In the genomic region with DNA sequence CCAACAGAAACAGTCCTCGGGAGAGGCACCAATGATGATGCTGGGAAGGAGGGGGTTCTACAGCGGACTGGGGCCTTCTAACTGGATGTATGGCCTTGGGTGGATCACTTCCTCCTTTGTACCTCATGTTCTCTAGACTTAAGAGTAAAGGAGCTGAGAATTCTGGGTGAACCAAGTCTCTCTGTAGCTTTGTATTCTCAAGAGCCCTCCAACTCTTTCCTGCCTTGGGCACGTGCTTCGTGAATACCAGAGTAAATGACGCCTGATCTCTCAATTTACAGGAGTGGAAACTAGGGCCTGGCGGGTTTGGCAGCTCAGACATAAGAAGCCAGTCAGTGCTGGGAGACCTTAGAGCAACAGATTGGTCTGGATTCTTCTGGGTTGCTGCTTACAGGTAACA, we compare ENCODE assay signal across 8 mouse cellular contexts. TPM values are rescaled to one million over a fixed set of nuclear protein-coding genes. Genes with fewer than 3 reads are reported as not detected.
A peak's percentile ranks its signal among the peaks of the same experiment; 100 is the strongest.
DNase-seq lines count a peak whose midpoint lies in the region; ATAC-seq and TF ChIP-seq lines count a peak whose summit lies in the region.

No protein-coding gene starts in this region.

- H3K9me3 ChIP-seq in ES-Bruce4 (replicated peaks; ENCODE audit: control insufficient read depth, insufficient read depth, low read length, poor library complexity, severe bottlenecking) = no peaks in the 10 kb centered on the region
- H3K9me3 ChIP-seq in embryonic facial prominence, embryonic 13.5 days = no peaks in the 10 kb centered on the region
- H3K9me3 ChIP-seq in limb, embryonic 10.5 days (replicated peaks) = no peaks in the 10 kb centered on the region
- no peaks in the 10 kb centered on the region for H3K9me3 ChIP-seq in neural tube, embryonic 12.5 days

- H3K4me3 ChIP-seq in heart, adult 2 months = peak overlapping the region; percentile 92
- peak overlapping the region; percentile 78 for H3K4me3 ChIP-seq in ES-Bruce4 (ENCODE audit: low read depth, low read length)
- peak overlapping the region; percentile 82 for H3K4me3 ChIP-seq in embryonic facial prominence, embryonic 13.5 days
- H3K4me3 ChIP-seq in limb, embryonic 10.5 days = peak overlapping the region; percentile 79
- H3K4me3 ChIP-seq in neural tube, embryonic 12.5 days = peak overlapping the region; percentile 67

- DNase-seq in heart, adult 2 months = no peak
- DNase-seq in heart, postnatal 36 days = no peak
- peak; percentile 45 for DNase-seq in limb, embryonic 10.5 days (ENCODE audit: low spot score)
- DNase-seq in left cerebral cortex, postnatal 4 days = no peak

- H3K27ac ChIP-seq in heart, adult 2 months = peak overlapping the region; percentile 85; the same call in 1 of the 2 replicates
- peak overlapping the region; percentile 10; the same call in 1 of the 2 replicates for H3K27ac ChIP-seq in ES-Bruce4 (ENCODE audit: insufficient read depth, low read length)
- peak overlapping the region; percentile 90 for H3K27ac ChIP-seq in embryonic facial prominence, embryonic 13.5 days
- peak overlapping the region; percentile 89 for H3K27ac ChIP-seq in limb, embryonic 10.5 days
- H3K27ac ChIP-seq in neural tube, embryonic 12.5 days = no peak overlapping the region

- H3K27me3 ChIP-seq in heart, adult 2 months (ENCODE audit: control insufficient read depth, insufficient read depth, low read length) = no peaks in the 10 kb centered on the region
- H3K27me3 ChIP-seq in ES-Bruce4 (ENCODE audit: control insufficient read depth, insufficient read depth, low read length, poor library complexity, severe bottlenecking) = no peaks in the 10 kb centered on the region
- no peaks in the 10 kb centered on the region for H3K27me3 ChIP-seq in embryonic facial prominence, embryonic 13.5 days
- H3K27me3 ChIP-seq in limb, embryonic 10.5 days (ENCODE audit: low read depth, poor library complexity, severe bottlenecking) = no peaks in the 10 kb centered on the region
- H3K27me3 ChIP-seq in neural tube, embryonic 12.5 days (replicated peaks) = no peaks in the 10 kb centered on the region

- peaks cover 2% of the 10 kb centered on the region; the same call in 1 of the 2 replicates for H3K4me1 ChIP-seq in heart, adult 2 months (ENCODE audit: control insufficient read depth, insufficient read depth, low read length)
- H3K4me1 ChIP-seq in ES-Bruce4 (ENCODE audit: control insufficient read depth, insufficient read depth, low read length) = peaks cover 7% of the 10 kb centered on the region
- peaks cover 27% of the 10 kb centered on the region for H3K4me1 ChIP-seq in embryonic facial prominence, embryonic 13.5 days
- H3K4me1 ChIP-seq in limb, embryonic 10.5 days = peaks cover 25% of the 10 kb centered on the region
- H3K4me1 ChIP-seq in neural tube, embryonic 12.5 days = peaks cover 27% of the 10 kb centered on the region

- intact Hi-C loops in heart, adult 2 months (cut with DNase I) = no loop called here
- intact Hi-C loops in heart, postnatal 36 days (cut with DNase I) = loop anchor here (2.0 kb wide), 1 partner anchor 32 kb away; no protein-coding TSS in a partner anchor
- intact Hi-C loops in left cerebral cortex, postnatal 4 days (cut with DNase I) = no loop called here

- no peak for ATAC-seq in embryonic facial prominence, embryonic 13.5 days (ENCODE audit: insufficient number of reproducible peaks, insufficient read depth, low FRiP score, low TSS enrichment, low read depth)
- ATAC-seq in neural tube, embryonic 12.5 days (ENCODE audit: low FRiP score, low read depth) = no peak
- no peak for ATAC-seq in frontal cortex, adult (ENCODE audit: low TSS enrichment)

- H3K4me2 ChIP-seq in embryonic facial prominence, embryonic 13.5 days = peak overlapping the region; percentile 63
- H3K4me2 ChIP-seq in neural tube, embryonic 12.5 days (replicated peaks) = peak overlapping the region; percentile 81

- TF ChIP-seq EP300 in heart, adult 2 months (IDR thresholded peaks at IDR 0.05; ENCODE audit: insufficient read depth, low read depth, low read length) = no peak
- TF ChIP-seq EP300 in ES-Bruce4 (IDR thresholded peaks at IDR 0.05; ENCODE audit: insufficient read depth, low read depth, low read length) = no peak

- TF ChIP-seq CTCF in heart, adult 2 months (IDR thresholded peaks at IDR 0.05) = no peak
- no peak for TF ChIP-seq CTCF in ES-Bruce4 (IDR thresholded peaks at IDR 0.05; ENCODE audit: low read depth, low read length)

- no peaks in the 10 kb centered on the region for H3K79me2 ChIP-seq in heart, adult 2 months (replicated peaks; ENCODE audit: control insufficient read depth, insufficient read depth, low read length)

- no peak overlapping the region; the same call in 1 of the 2 replicates for H3K9ac ChIP-seq in heart, adult 2 months (ENCODE audit: low read depth, low read length)
- peak overlapping the region; percentile 86 for H3K9ac ChIP-seq in ES-Bruce4 (ENCODE audit: low read depth, poor library complexity, severe bottlenecking)
- H3K9ac ChIP-seq in embryonic facial prominence, embryonic 13.5 days = peak overlapping the region; percentile 87
- H3K9ac ChIP-seq in neural tube, embryonic 12.5 days = peak overlapping the region; percentile 76; the same call in 1 of the 2 replicates

- H3K36me3 ChIP-seq in heart, adult 2 months (ENCODE audit: control insufficient read depth, insufficient read depth, low read length) = peaks cover 2% of the 10 kb centered on the region; the same call in 1 of the 2 replicates
- peaks cover 6% of the 10 kb centered on the region for H3K36me3 ChIP-seq in ES-Bruce4 (ENCODE audit: control insufficient read depth, insufficient read depth, low read length, poor library complexity, severe bottlenecking)
- peaks cover 18% of the 10 kb centered on the region for H3K36me3 ChIP-seq in embryonic facial prominence, embryonic 13.5 days
- H3K36me3 ChIP-seq in limb, embryonic 10.5 days = peaks cover 56% of the 10 kb centered on the region
- H3K36me3 ChIP-seq in neural tube, embryonic 12.5 days = peaks cover 15% of the 10 kb centered on the region

- WGBS in heart, adult 2 months = 56% methylated on average over 6 of the region's 6 CpGs
- whole genome bisulfite sequencing in embryonic facial prominence, embryonic 13.5 days = 26% methylated on average over 6 of the region's 6 CpGs
- 34% methylated on average over 6 of the region's 6 CpGs for WGBS in limb, embryonic 10.5 days
- WGBS in neural tube, embryonic 12.5 days = 31% methylated on average over 6 of the region's 6 CpGs

- no peak for TF ChIP-seq POLR2A in heart, adult 2 months (IDR thresholded peaks at IDR 0.05; ENCODE audit: insufficient read depth, low read depth, low read length)
- no peak for TF ChIP-seq POLR2A in ES-Bruce4 (IDR thresholded peaks at IDR 0.05; ENCODE audit: insufficient read depth, low read length)

RNA-seq across cellular contexts. Expression of gene Chchd4, which starts 1.0 kb away (rescaled TPM):
- total RNA-seq in heart, adult 2 months (2021) = 10 to 100 TPM; 15.3 to 17.0 TPM
- 8.7 and 12.8 TPM in 2 replicates for polyA plus RNA-seq in heart, adult 2 months (2012; rRNA removed)
- 10 to 100 TPM; 14.6 to 15.4 TPM for total RNA-seq in heart, postnatal 36 days (2021)
- 24.6 and 27.4 TPM in 2 replicates for polyA plus RNA-seq in ES-Bruce4 (2011; ENCODE audit: insufficient read depth, insufficient read length, low read depth, missing spikeins)
- 20.2 and 21.7 TPM in 2 replicates for polyA plus RNA-seq in embryonic facial prominence, embryonic 13.5 days (2015; fragmentation: Nextera tagmentation; extraction: Ambion mirVana)
- 32.8 and 44.9 TPM in 2 replicates for polyA plus RNA-seq in limb, embryonic 10.5 days (2016; fragmentation: Nextera tagmentation; extraction: Ambion mirVana)
- 22.4 and 23.0 TPM in 2 replicates for polyA plus RNA-seq in neural tube, embryonic 12.5 days (2016; fragmentation: Nextera tagmentation; extraction: Ambion mirVana)
- 10 to 100 TPM; 18.8 to 21.5 TPM for total RNA-seq in left cerebral cortex, postnatal 4 days (2021)

RNA-seq across cellular contexts. Expression of gene Tmem43, which starts 1.2 kb away (rescaled TPM):
- 10 to 100 TPM; 23.1 to 24.4 TPM for total RNA-seq in heart, adult 2 months (2021)
- polyA plus RNA-seq in heart, adult 2 months (2012; rRNA removed) = 29.8 and 34.0 TPM in 2 replicates
- total RNA-seq in heart, postnatal 36 days (2021) = 10 to 100 TPM; 28.0 to 28.1 TPM
- polyA plus RNA-seq in ES-Bruce4 (2011; ENCODE audit: insufficient read depth, insufficient read length, low read depth, missing spikeins) = 49.2 and 55.3 TPM in 2 replicates
- 59.0 and 61.7 TPM in 2 replicates for polyA plus RNA-seq in embryonic facial prominence, embryonic 13.5 days (2015; fragmentation: Nextera tagmentation; extraction: Ambion mirVana)
- 60.3 and 60.4 TPM in 2 replicates for polyA plus RNA-seq in limb, embryonic 10.5 days (2016; fragmentation: Nextera tagmentation; extraction: Ambion mirVana)
- polyA plus RNA-seq in neural tube, embryonic 12.5 days (2016; fragmentation: Nextera tagmentation; extraction: Ambion mirVana) = 47.7 and 51.6 TPM in 2 replicates
- 10 to 100 TPM; 38.5 to 46.8 TPM for total RNA-seq in left cerebral cortex, postnatal 4 days (2021)

RNA-seq across cellular contexts. Expression of gene Xpc, which starts 43.4 kb away (rescaled TPM):
- 10 to 100 TPM in 1 of 2 experiments, 1 to 10 TPM in 1; 9.3 to 10.7 TPM for total RNA-seq in heart, adult 2 months (2021)
- polyA plus RNA-seq in heart, adult 2 months (2012; rRNA removed) = 5.6 and 7.7 TPM in 2 replicates
- 10 to 100 TPM; 10.8 to 12.8 TPM for total RNA-seq in heart, postnatal 36 days (2021)
- 15.4 and 16.5 TPM in 2 replicates for polyA plus RNA-seq in ES-Bruce4 (2011; ENCODE audit: insufficient read depth, insufficient read length, low read depth, missing spikeins)
- 20.9 and 21.0 TPM in 2 replicates for polyA plus RNA-seq in embryonic facial prominence, embryonic 13.5 days (2015; fragmentation: Nextera tagmentation; extraction: Ambion mirVana)
- 25.0 and 27.0 TPM in 2 replicates for polyA plus RNA-seq in limb, embryonic 10.5 days (2016; fragmentation: Nextera tagmentation; extraction: Ambion mirVana)
- 25.4 and 27.0 TPM in 2 replicates for polyA plus RNA-seq in neural tube, embryonic 12.5 days (2016; fragmentation: Nextera tagmentation; extraction: Ambion mirVana)
- total RNA-seq in left cerebral cortex, postnatal 4 days (2021) = 10 to 100 TPM; 13.1 to 14.1 TPM

RNA-seq across cellular contexts. Expression of gene Lsm3, which starts 43.4 kb away (rescaled TPM):
- total RNA-seq in heart, adult 2 months (2021) = 10 to 100 TPM; 55.8 to 59.7 TPM
- 31.0 and 50.3 TPM in 2 replicates for polyA plus RNA-seq in heart, adult 2 months (2012; rRNA removed)
- total RNA-seq in heart, postnatal 36 days (2021) = 10 to 100 TPM; 53.8 to 55.3 TPM
- polyA plus RNA-seq in ES-Bruce4 (2011; ENCODE audit: insufficient read depth, insufficient read length, low read depth, missing spikeins) = 188 and 207 TPM in 2 replicates
- polyA plus RNA-seq in embryonic facial prominence, embryonic 13.5 days (2015; fragmentation: Nextera tagmentation; extraction: Ambion mirVana) = 281 and 293 TPM in 2 replicates
- 460 and 503 TPM in 2 replicates for polyA plus RNA-seq in limb, embryonic 10.5 days (2016; fragmentation: Nextera tagmentation; extraction: Ambion mirVana)
- polyA plus RNA-seq in neural tube, embryonic 12.5 days (2016; fragmentation: Nextera tagmentation; extraction: Ambion mirVana) = 197 and 199 TPM in 2 replicates
- 10 to 100 TPM; 54.4 to 62.2 TPM for total RNA-seq in left cerebral cortex, postnatal 4 days (2021)
